Mouse (Mus musculus): Measurements from ENCODE around the gene Slc17a5.

DNA sequence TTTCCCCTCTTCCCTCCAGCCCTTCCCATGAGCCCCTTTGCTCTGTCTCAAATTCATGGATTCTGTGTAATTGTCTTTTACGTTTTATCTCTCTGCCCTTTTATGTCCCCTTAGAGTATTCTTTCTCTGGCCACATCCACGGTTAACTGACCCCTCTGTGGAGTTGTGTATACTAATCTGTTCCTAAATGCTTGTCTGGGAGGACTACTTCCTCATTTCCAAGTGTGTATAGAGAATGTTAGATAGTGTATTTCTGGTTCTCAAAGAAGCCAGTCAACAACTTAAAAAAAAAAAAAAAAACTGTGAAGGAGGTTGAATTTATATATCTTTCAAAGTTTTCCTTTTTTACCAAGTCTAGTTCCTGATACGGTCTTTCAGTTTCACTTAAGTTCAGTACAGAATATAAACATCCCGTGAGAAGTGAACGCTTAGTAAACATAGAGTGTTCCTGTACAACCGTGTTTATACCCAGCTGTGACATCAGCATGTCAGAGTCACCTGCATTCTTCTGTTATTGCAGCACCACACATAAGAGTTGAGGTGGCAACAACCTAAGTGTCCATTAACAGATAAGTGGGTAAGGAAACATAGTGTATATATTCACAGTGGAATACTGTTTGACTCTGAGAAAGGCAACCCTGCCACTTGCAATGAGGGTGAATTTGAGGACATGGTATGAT, 44.1 kb upstream of the Slc17a5 start:
- TF ChIP-seq CTCF (IDR thresholded peaks at IDR 0.05; ENCODE audit: low read depth, low read length) (no peak), EP300 (IDR thresholded peaks at IDR 0.05; ENCODE audit: insufficient read depth, low read depth, low read length) (no peak)

Data from ES-Bruce4 (cell line).